1 mouse cellular context compared by ENCODE assay signal in genomic region chr8:124783228-124783627, GRCm38 (mm10).
TF ChIP-seq lines count a peak whose summit lies in the region.

No protein-coding gene starts in this region.

TF ChIP-seq in MEL, 35 proteins besides CTCF, POLR2A, EP300 and RAD21 (continued from another document):
- TF ChIP-seq MYC (IDR thresholded peaks at IDR 0.05; ENCODE audit: low read depth, low read length) (no peak), ZKSCAN1 (IDR thresholded peaks at IDR 0.05; ENCODE audit: low read depth, low read length) (no peak), E2F4 (IDR thresholded peaks at IDR 0.05; ENCODE audit: borderline replicate concordance, low read depth, low read length) (no peak), KAT2A (conservative IDR thresholded peaks at IDR 0.05; ENCODE audit: low read depth, low read length) (no peak)
